Mouse (Mus musculus): Measurements from ENCODE around the gene Ccdc169. TPM values are rescaled to one million over a fixed set of nuclear protein-coding genes. Genes with fewer than 3 reads are reported as not detected.

The Ccdc169 gene
- polyA plus RNA-seq, 1 experiment from 2014 or later, result 0.30 TPM

DNA sequence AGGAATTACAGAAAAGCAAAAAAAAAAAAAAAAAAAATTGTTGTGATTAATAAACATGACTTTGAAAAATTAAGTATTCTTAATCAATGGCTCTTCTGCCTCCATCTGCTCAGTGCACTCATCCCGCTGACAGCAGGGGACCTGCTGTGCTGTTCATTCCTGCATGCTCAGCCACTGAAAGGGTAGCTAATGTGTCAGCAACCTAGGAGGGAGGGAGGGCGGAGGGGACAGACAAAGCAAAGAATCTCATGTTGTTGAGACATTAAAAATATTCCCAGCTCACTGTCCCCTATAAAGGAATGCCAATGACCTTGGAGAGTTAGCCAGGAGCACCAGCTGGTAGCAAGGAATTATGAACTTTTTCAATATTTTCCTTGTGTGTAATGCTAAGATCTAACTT lies 39.1 kb upstream of the Ccdc169 start:
- Histone ChIP-seq H3K9ac (replicated peaks; ENCODE audit: low read depth, low read length) (no peak overlapping the region), H3K4me3 (replicated peaks; ENCODE audit: low read length) (no peak overlapping the region), H3K36me3 (ENCODE audit: control insufficient read depth, insufficient read depth) (no peaks in the 10 kb centered on the region), H3K4me2 (ENCODE audit: low read length) (no peak overlapping the region), H3K27me3 (replicated peaks; ENCODE audit: control insufficient read depth, insufficient read depth, low read length) (no peaks in the 10 kb centered on the region), H3K4me1 (replicated peaks; ENCODE audit: control insufficient read depth, insufficient read depth, low read length) (peaks cover 6% of the 10 kb centered on the region; the same call in 1 of the 2 replicates), H3K9me3 (ENCODE audit: control insufficient read depth, low read length) (no peaks in the 10 kb centered on the region), H3K27ac (ENCODE audit: low read length) (no peak overlapping the region)
- WGBS, result 20% methylated on average over 2 of the region's 2 CpGs
- ATAC-seq, result peak; percentile 47; the same call in 1 of the 2 replicates

DNA sequence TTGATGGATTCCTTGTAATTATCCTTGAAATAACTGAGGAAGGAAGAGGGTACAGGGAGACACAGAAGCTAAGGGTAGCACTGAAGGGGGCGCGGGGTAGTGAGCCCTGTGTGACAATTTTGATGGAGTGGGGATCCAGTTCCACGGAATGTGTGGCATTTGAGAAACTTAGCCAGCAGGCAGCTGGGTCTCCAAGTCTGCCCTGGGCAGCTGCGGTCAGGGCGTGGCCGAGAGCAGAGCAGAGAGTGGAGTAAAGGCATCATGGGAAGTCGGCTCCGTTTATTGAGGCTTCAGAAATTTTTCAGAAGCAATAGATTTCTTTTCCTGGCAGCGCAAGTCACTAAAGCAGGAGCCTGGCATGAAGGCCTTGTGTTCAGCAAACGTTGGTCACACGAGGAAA lies 38.1 kb upstream of the Ccdc169 start:
- WGBS, result 87% methylated on average over 11 of the region's 11 CpGs
- Histone ChIP-seq H3K27me3 (replicated peaks; ENCODE audit: control insufficient read depth, insufficient read depth, low read length) (no peaks in the 10 kb centered on the region), H3K4me2 (ENCODE audit: low read length) (no peak overlapping the region), H3K9me3 (ENCODE audit: control insufficient read depth, low read length) (no peaks in the 10 kb centered on the region), H3K27ac (ENCODE audit: low read length) (no peak overlapping the region), H3K9ac (replicated peaks; ENCODE audit: low read depth, low read length) (no peak overlapping the region), H3K36me3 (ENCODE audit: control insufficient read depth, insufficient read depth) (no peaks in the 10 kb centered on the region), H3K4me1 (replicated peaks; ENCODE audit: control insufficient read depth, insufficient read depth, low read length) (peaks cover 6% of the 10 kb centered on the region; the same call in 1 of the 2 replicates), H3K4me3 (replicated peaks; ENCODE audit: low read length) (no peak overlapping the region)
- no peak for ATAC-seq

DNA sequence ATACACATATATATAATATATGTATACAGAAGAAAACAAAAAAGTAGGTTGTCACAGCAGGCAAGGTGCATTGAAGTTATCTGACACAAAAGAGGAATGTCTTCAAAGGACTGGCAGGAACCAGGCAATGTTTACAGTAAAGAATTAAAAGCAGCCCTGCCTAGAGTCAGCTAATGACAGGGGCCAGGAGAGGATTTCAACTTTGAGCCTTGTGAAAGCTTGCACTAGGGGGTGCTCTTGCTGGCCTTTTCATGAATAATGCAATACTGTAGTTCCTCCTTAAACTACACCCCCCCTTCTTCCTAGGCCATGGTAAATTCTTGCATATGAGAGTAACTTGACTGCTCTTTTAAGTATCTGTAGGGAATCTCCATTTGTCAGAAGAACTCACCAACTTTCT lies 36.0 kb upstream of the Ccdc169 start:
- Histone ChIP-seq H3K36me3 (ENCODE audit: control insufficient read depth, insufficient read depth) (no peaks in the 10 kb centered on the region), H3K9me3 (ENCODE audit: control insufficient read depth, low read length) (no peaks in the 10 kb centered on the region), H3K4me3 (replicated peaks; ENCODE audit: low read length) (no peak overlapping the region), H3K9ac (replicated peaks; ENCODE audit: low read depth, low read length) (no peak overlapping the region), H3K4me1 (replicated peaks; ENCODE audit: control insufficient read depth, insufficient read depth, low read length) (peaks cover 5% of the 10 kb centered on the region; the same call in 1 of the 2 replicates), H3K27ac (ENCODE audit: low read length) (no peak overlapping the region), H3K4me2 (ENCODE audit: low read length) (no peak overlapping the region), H3K27me3 (replicated peaks; ENCODE audit: control insufficient read depth, insufficient read depth, low read length) (no peaks in the 10 kb centered on the region)
- ATAC-seq, result no peak

DNA sequence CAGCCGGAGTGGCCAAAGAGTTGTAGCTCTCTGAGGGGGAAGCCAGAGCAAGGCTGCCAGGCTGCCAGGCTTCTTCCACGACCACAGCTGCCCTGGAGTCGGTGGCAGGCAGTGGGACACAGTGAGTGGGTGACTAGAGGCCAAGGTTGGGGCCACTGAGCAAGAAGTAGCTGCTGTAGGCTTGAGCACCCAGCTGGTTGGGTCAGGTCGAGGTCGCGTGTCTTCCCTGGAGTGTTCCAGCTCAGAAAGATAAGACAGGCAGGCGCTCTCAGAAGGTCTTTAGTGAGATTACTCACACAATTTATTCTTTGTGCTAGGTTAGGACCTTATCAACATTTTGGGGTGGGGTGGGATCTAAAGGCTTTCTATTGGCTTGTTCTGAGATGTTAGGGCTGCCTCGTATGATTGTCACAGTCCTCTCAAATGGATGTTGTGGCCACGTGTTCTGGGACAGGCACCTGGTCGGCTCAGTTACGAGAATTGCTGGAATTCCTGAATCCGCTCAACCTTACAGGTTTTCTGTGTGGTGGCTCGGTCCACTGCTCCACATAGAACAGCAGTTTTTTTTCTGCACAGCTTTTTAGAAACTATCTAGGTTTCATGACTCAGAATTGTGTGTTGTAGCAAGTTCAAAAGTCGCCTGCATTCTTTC lies 31.6 kb upstream of the Ccdc169 start:
- no peak overlapping the region for H3K9ac ChIP-seq (replicated peaks; ENCODE audit: low read depth, low read length)
- no peak overlapping the region for H3K27ac ChIP-seq (ENCODE audit: low read length)
- no peaks in the 10 kb centered on the region for H3K27me3 ChIP-seq (replicated peaks; ENCODE audit: control insufficient read depth, insufficient read depth, low read length)
- no peak for ATAC-seq
- no peak overlapping the region for H3K4me2 ChIP-seq (ENCODE audit: low read length)
- no peak overlapping the region for H3K4me3 ChIP-seq (replicated peaks; ENCODE audit: low read length)
- WGBS, result 88% methylated on average over 14 of the region's 14 CpGs
- H3K4me1 ChIP-seq (replicated peaks; ENCODE audit: control insufficient read depth, insufficient read depth, low read length), result no peaks in the 10 kb centered on the region
- H3K36me3 ChIP-seq (ENCODE audit: control insufficient read depth, insufficient read depth), result no peaks in the 10 kb centered on the region
- H3K9me3 ChIP-seq (ENCODE audit: control insufficient read depth, low read length), result no peaks in the 10 kb centered on the region

DNA sequence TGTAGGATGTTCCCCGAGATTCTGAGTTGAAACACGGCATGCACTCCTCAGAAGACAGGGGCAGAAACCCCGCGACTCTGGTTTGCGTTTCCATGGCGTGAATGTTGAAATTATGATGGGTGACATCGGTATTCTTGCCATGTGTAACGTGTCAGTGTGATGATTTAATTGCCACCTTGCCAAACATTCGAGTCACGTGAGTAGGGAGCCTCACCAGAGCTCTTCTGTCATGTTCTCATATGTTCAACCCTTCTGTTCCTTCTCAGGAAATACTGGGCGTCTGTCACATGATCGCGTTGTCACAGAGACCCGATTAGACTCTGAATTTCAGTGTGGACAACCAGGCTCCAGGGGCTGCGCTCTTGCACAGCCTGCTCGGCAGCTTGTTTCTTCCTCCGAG lies 31.1 kb upstream of the Ccdc169 start:
- H3K27me3 ChIP-seq (replicated peaks; ENCODE audit: control insufficient read depth, insufficient read depth, low read length), result no peaks in the 10 kb centered on the region
- H3K27ac ChIP-seq (ENCODE audit: low read length), result no peak overlapping the region
- H3K4me2 ChIP-seq (ENCODE audit: low read length), result no peak overlapping the region
- no peak for ATAC-seq
- H3K4me1 ChIP-seq (replicated peaks; ENCODE audit: control insufficient read depth, insufficient read depth, low read length), result no peaks in the 10 kb centered on the region
- no peak overlapping the region for H3K9ac ChIP-seq (replicated peaks; ENCODE audit: low read depth, low read length)
- no peaks in the 10 kb centered on the region for H3K36me3 ChIP-seq (ENCODE audit: control insufficient read depth, insufficient read depth)
- no peaks in the 10 kb centered on the region for H3K9me3 ChIP-seq (ENCODE audit: control insufficient read depth, low read length)
- 83% methylated on average over 17 of the region's 17 CpGs for WGBS
- H3K4me3 ChIP-seq (replicated peaks; ENCODE audit: low read length), result no peak overlapping the region

DNA sequence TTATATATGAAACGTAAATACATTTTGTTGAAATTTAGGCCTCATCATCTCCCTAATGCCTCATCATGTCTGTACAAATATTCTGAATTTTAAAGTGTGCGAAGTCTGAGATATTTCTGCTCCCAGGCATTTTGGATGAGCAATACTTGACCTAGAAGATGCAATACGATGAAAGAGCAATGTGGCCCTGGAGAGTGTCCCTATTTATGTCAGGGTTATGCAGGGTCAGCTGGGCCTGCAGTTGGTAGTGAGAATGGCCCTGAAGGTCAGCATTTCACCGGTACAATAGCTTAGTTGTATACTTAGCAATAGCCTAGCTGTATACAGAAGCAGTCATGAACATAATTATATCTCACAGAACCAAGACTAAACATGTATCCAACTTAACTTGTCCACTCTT lies 28.0 kb upstream of the Ccdc169 start:
- ATAC-seq, result no peak
- WGBS, result 87% methylated on average over 4 of the region's 4 CpGs
- Histone ChIP-seq H3K4me1 (replicated peaks; ENCODE audit: control insufficient read depth, insufficient read depth, low read length) (peaks cover 12% of the 10 kb centered on the region), H3K9ac (replicated peaks; ENCODE audit: low read depth, low read length) (no peak overlapping the region), H3K36me3 (ENCODE audit: control insufficient read depth, insufficient read depth) (no peaks in the 10 kb centered on the region), H3K27ac (ENCODE audit: low read length) (no peak overlapping the region), H3K4me2 (ENCODE audit: low read length) (no peak overlapping the region), H3K27me3 (replicated peaks; ENCODE audit: control insufficient read depth, insufficient read depth, low read length) (no peaks in the 10 kb centered on the region), H3K4me3 (replicated peaks; ENCODE audit: low read length) (no peak overlapping the region), H3K9me3 (ENCODE audit: control insufficient read depth, low read length) (no peaks in the 10 kb centered on the region)

DNA sequence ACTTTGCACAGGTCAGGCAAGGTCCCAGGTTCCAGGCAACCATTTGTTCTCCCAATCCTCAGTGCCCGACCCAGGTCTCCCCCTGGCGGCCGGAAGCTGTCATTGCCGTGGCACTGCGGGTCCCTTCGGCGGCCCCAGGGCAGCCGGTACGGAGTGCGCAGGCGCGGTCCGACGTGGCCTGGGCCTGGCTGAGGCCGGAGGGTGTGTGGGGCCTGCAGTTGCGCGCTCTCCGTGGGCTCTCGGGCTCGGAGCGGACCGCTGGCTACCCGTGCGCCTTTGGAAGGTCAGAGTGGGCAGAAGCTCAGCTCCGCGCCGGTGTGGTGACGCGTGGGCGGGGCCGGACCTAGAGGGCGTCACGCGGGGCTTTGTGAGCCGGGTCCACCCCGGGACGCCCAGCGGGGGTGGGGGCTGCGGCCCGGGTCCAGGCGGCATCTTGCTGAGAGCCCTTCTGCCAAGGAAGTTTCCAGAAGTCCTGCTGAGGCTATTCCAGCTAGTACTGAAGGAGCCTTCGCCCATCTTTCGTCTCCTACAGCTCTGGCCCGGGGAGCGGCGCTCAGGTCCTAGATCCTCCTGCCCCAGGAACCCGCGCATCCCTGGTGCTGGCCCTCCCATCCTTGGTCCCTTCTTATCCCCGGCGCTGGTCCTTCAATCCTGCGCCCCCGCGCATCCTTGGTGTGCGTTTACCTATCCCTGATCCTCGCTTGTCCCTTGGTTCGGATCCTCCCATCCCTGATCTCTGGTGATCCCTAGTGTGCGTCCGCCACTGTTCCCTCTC lies 25.0 kb upstream of the Ccdc169 start, which contains the start of gene Spg20:
Gene Spg20 (plus strand): TSS at position 174 of the 775 bp plus-strand sequence.
- peak within 1 kb of the TSS; percentile 57 for H3K4me2 ChIP-seq (ENCODE audit: low read length)
- WGBS, result under 1% methylated on average over 58 of the region's 58 CpGs
- peak; percentile 95 for ATAC-seq
- H3K4me1 ChIP-seq (replicated peaks; ENCODE audit: control insufficient read depth, insufficient read depth, low read length), result peaks cover 19% of the 10 kb centered on the region
- H3K27ac ChIP-seq (ENCODE audit: low read length), result peak within 1 kb of the TSS; percentile 77
- H3K36me3 ChIP-seq (ENCODE audit: control insufficient read depth, insufficient read depth), result peaks cover 2% of the 10 kb centered on the region
- H3K27me3 ChIP-seq (replicated peaks; ENCODE audit: control insufficient read depth, insufficient read depth, low read length), result no peaks in the 10 kb centered on the region
- no peaks in the 10 kb centered on the region for H3K9me3 ChIP-seq (ENCODE audit: control insufficient read depth, low read length)
- peak within 1 kb of the TSS; percentile 85 for H3K9ac ChIP-seq (replicated peaks; ENCODE audit: low read depth, low read length)
- peak within 1 kb of the TSS; percentile 65 for H3K4me3 ChIP-seq (replicated peaks; ENCODE audit: low read length)

DNA sequence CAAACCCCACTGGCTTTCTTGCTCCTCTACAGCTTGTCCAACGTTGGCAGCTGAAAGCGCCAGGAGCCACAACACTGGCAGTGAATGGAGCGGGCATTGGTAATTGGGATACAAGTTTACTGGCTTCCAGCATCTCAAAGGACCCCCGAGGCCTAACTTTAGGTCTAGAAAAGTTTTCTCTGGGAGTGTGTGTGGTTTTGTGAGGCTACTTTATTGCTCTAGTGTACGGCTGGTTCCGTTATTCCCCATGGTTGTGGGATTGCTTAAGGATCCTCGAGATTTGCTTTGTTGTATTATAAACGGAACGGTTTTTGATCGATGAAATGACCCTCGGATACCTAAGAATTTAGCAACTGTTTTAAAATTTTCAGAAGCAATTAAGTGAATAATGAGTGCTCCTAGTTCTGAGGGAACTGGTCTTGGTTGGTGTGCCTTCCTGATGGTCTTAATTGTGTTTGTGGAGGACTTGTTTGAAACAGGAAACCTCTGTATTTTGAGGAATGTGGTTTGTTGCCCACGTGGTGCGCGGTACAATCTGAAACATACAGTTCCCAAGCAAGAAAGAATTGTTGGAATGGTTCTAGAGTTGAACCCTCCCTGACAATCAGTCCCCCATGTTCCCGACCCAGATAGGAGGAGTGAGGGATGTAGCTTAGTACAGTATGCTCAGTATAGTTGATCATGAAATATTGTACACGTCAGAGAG lies 24.3 kb upstream of the Ccdc169 start:
- Histone ChIP-seq H3K27me3 (replicated peaks; ENCODE audit: control insufficient read depth, insufficient read depth, low read length) (no peaks in the 10 kb centered on the region), H3K9me3 (ENCODE audit: control insufficient read depth, low read length) (no peaks in the 10 kb centered on the region), H3K4me3 (replicated peaks; ENCODE audit: low read length) (peak overlapping the region; percentile 65), H3K4me2 (ENCODE audit: low read length) (peak overlapping the region; percentile 57), H3K36me3 (ENCODE audit: control insufficient read depth, insufficient read depth) (peaks cover 10% of the 10 kb centered on the region), H3K4me1 (replicated peaks; ENCODE audit: control insufficient read depth, insufficient read depth, low read length) (peaks cover 19% of the 10 kb centered on the region), H3K27ac (ENCODE audit: low read length) (peak overlapping the region; percentile 77), H3K9ac (replicated peaks; ENCODE audit: low read depth, low read length) (peak overlapping the region; percentile 85)
- WGBS, result 36% methylated on average over 16 of the region's 16 CpGs
- ATAC-seq, result peak; percentile 9

DNA sequence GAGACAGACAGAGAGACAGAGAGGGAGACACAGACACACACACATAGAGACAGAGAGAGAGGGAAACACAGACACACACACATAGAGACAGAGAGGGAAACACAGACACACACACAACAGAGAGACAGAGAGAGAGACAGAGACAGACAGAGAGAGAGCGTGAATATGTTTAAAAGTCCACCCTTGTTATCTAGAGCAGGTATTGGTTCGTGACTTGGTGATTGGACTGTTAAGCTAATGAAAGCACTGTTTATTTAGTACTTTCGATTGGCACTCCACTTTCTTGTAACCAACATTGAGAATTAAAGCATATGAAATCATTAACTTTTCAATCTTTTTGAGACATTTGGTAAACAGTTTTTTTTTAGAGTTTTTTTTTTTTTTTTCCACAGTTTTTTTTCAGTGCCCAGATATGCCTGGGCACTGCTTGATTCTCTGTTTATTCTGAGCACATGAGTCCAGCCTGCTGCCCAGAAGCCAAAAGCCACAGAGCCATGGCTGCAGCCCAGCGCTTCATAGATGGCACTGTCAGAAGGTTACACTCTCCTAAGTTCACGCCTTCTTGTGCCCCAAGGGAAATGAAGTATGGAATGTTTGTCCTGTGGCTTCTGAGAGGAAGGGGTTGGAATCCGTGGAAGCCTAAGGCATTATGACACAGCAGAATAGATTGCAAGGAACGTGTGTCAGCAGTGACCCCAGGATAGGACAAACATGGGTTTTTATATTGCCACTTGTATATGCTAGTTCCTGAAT lies 22.6 kb upstream of the Ccdc169 start:
- no peak overlapping the region for H3K4me2 ChIP-seq (ENCODE audit: low read length)
- no peak overlapping the region for H3K27ac ChIP-seq (ENCODE audit: low read length)
- H3K9me3 ChIP-seq (ENCODE audit: control insufficient read depth, low read length), result no peaks in the 10 kb centered on the region
- no peak overlapping the region for H3K9ac ChIP-seq (replicated peaks; ENCODE audit: low read depth, low read length)
- ATAC-seq, result no peak
- H3K27me3 ChIP-seq (replicated peaks; ENCODE audit: control insufficient read depth, insufficient read depth, low read length), result no peaks in the 10 kb centered on the region
- peaks cover 14% of the 10 kb centered on the region for H3K36me3 ChIP-seq (ENCODE audit: control insufficient read depth, insufficient read depth)
- 75% methylated on average over 7 of the region's 7 CpGs for WGBS
- H3K4me3 ChIP-seq (replicated peaks; ENCODE audit: low read length), result no peak overlapping the region
- peaks cover 19% of the 10 kb centered on the region for H3K4me1 ChIP-seq (replicated peaks; ENCODE audit: control insufficient read depth, insufficient read depth, low read length)

Data from forebrain, embryonic 16.5 days (tissue).